Mouse (Mus musculus) small intestine, adult 2 months (tissue): ENCODE measurements at regions not wholly inside any gene's neighbourhood (a gene's known extent, or its start where the extent isn't known, plus 50 kb on each side); places are given as distances from the start of the nearest gene placed in this dataset.

ENCODE experiments used
- H3K27ac ChIP-seq: fragments of 200-500 bp; 2 replicates; pipeline ENCODE4 v1.5.1; 2012; ENCODE audit warnings: low read depth, low read length, control low read depth, inconsistent platforms; ENCODE audit not compliant: insufficient read depth
- H3K27me3 ChIP-seq: fragments of 200-500 bp; 2 replicates; pipeline ENCODE4 v1.6.1; 2012; ENCODE audit warnings: mild to moderate bottlenecking, moderate library complexity, low read length, inconsistent platforms; ENCODE audit not compliant: control insufficient read depth, insufficient read depth
- H3K36me3 ChIP-seq: fragments of 200-500 bp; 2 replicates; pipeline ENCODE4 v1.6.1; 2012; ENCODE audit warnings: mild to moderate bottlenecking, low read length, control low read depth, inconsistent platforms; ENCODE audit not compliant: control insufficient read depth, insufficient read depth
- H3K4me1 ChIP-seq: fragments of 200-500 bp; 2 replicates; pipeline ENCODE4 v1.6.1; 2012; ENCODE audit warnings: low read length, inconsistent platforms, mixed read lengths; ENCODE audit not compliant: control insufficient read depth, insufficient read depth, insufficient read length
- H3K4me3 ChIP-seq: fragments of 200-500 bp; 2 replicates; pipeline ENCODE4 v1.5.1; 2012; ENCODE audit warnings: low read depth, mild to moderate bottlenecking, control low read depth, inconsistent platforms, low read length, moderate library complexity
- CTCF ChIP-seq: fragments of 200-500 bp; IDR thresholded peaks from 2 replicates; pipeline ENCODE4 v1.5.1; 2012; ENCODE audit warnings: low read depth, mild to moderate bottlenecking, control low read depth, inconsistent platforms, low read length, moderate library complexity, mixed read lengths; ENCODE audit not compliant: insufficient replicate concordance, insufficient read length; ENCODE audit errors: extremely low read depth
- POLR2A ChIP-seq: fragments of 200-500 bp; IDR thresholded peaks from 2 replicates; pipeline ENCODE4 v1.6.1; 2012; ENCODE audit warnings: low read depth, mild to moderate bottlenecking, control low read depth, inconsistent platforms, low read length, moderate library complexity
- WGBS: fragments of 180-500 bp; shearing (Covaris S2); methylation state at CpG from one replicate; pipeline ENCODE4 v1.1.7; 2018; 5-methylcytosine and 5-hydroxymethylcytosine counted together

- no peak overlapping the region for H3K4me3 ChIP-seq
Measured at GRCm38 (mm10) chr10:25029387-25029915, 102.2 kb upstream of the Arg1 start.

GRCm38 (mm10) chr10:25023601-25024157, 96.4 kb upstream of the Arg1 start:
- no peak overlapping the region for H3K27ac ChIP-seq
- H3K27me3 ChIP-seq: no peaks in the 10 kb centered on the region
- H3K36me3 ChIP-seq: no peaks in the 10 kb centered on the region
- TF ChIP-seq CTCF (no peak), POLR2A (no peak)
- WGBS: 79% methylated on average over 7 of the region's 7 CpGs
- H3K4me1 ChIP-seq: no peaks in the 10 kb centered on the region
- H3K4me3 ChIP-seq: no peak overlapping the region

More at GRCm38 (mm10) chr10:25029387-25029915, 102.2 kb upstream of the Arg1 start:
- Histone ChIP-seq H3K27ac (no peak overlapping the region), H3K4me1 (no peaks in the 10 kb centered on the region), H3K27me3 (no peaks in the 10 kb centered on the region), H3K36me3 (no peaks in the 10 kb centered on the region)
- WGBS: 78% methylated on average over 6 of the region's 6 CpGs
- no peak for TF ChIP-seq POLR2A

- Histone ChIP-seq H3K4me3 (no peak overlapping the region), H3K4me1 (no peaks in the 10 kb centered on the region), H3K36me3 (no peaks in the 10 kb centered on the region), H3K27ac (no peak overlapping the region), H3K27me3 (no peaks in the 10 kb centered on the region)
- TF ChIP-seq CTCF: no peak
- no peak for TF ChIP-seq POLR2A
- 88% methylated on average over 4 of the region's 4 CpGs for WGBS
Measured at GRCm38 (mm10) chr10:25023044-25023540, 95.8 kb upstream of the Arg1 start.

DNA sequence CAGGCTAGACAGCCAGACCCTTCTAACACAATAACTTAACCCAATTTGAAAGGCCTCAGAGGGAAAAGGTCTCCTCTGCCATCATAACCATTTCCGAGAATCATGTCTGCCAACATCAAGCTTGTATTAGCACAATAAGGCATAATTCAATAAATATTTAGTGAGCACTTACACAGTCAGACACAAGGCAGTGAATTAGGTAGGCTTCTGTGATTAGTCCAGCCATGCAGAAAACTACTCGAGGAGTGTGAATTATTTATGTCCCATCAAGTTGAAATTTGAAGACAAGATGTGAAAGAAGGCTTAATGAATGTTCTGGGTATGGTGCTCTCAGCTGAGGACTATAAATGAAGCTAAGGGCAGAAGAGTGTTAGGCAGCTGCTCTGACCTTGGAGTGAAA, 91.7 kb upstream of the Arg1 start:
- 86% methylated on average over 2 of the region's 2 CpGs for WGBS
- H3K27ac ChIP-seq: no peak overlapping the region
- H3K27me3 ChIP-seq: no peaks in the 10 kb centered on the region
- no peaks in the 10 kb centered on the region for H3K4me1 ChIP-seq
- no peak for TF ChIP-seq POLR2A
- TF ChIP-seq CTCF: no peak
- H3K36me3 ChIP-seq: no peaks in the 10 kb centered on the region
- H3K4me3 ChIP-seq: no peak overlapping the region

- WGBS: 86% methylated on average over 1 of the region's 1 CpGs
- no peak for TF ChIP-seq POLR2A
- no peak for TF ChIP-seq CTCF
- Histone ChIP-seq H3K27me3 (no peaks in the 10 kb centered on the region), H3K36me3 (no peaks in the 10 kb centered on the region), H3K4me1 (no peaks in the 10 kb centered on the region), H3K4me3 (no peak overlapping the region), H3K27ac (no peak overlapping the region)
Measured at GRCm38 (mm10) chr10:25017843-25018242, 90.6 kb upstream of the Arg1 start.

GRCm38 (mm10) chr10:25016110-25016509, 88.8 kb upstream of the Arg1 start:
- 79% methylated on average over 9 of the region's 9 CpGs for WGBS
- TF ChIP-seq POLR2A: no peak
- TF ChIP-seq CTCF: no peak
- Histone ChIP-seq H3K27ac (no peak overlapping the region), H3K4me1 (no peaks in the 10 kb centered on the region), H3K4me3 (no peak overlapping the region), H3K27me3 (no peaks in the 10 kb centered on the region), H3K36me3 (no peaks in the 10 kb centered on the region)

- H3K27ac ChIP-seq: no peak overlapping the region
- no peaks in the 10 kb centered on the region for H3K27me3 ChIP-seq
- no peaks in the 10 kb centered on the region for H3K4me1 ChIP-seq
- no peaks in the 10 kb centered on the region for H3K36me3 ChIP-seq
- TF ChIP-seq CTCF (no peak), POLR2A (no peak)
- H3K4me3 ChIP-seq: no peak overlapping the region
Measured at GRCm38 (mm10) chr10:25012129-25012528, 84.8 kb upstream of the Arg1 start.

GRCm38 (mm10) chr10:25001299-25001698, 74.0 kb upstream of the Arg1 start:
- no peak overlapping the region for H3K27ac ChIP-seq
- no peaks in the 10 kb centered on the region for H3K36me3 ChIP-seq
- TF ChIP-seq CTCF (no peak), POLR2A (no peak)
- peaks cover 3% of the 10 kb centered on the region; the same call in 1 of the 2 replicates for H3K4me1 ChIP-seq
- no peaks in the 10 kb centered on the region for H3K27me3 ChIP-seq
- H3K4me3 ChIP-seq: no peak overlapping the region
- 94% methylated on average over 8 of the region's 8 CpGs for WGBS
